Mouse (Mus musculus) embryonic facial prominence, embryonic 13.5 days (tissue): ENCODE results near the gene Tdo2. TPM values are rescaled to one million over a fixed set of nuclear protein-coding genes. Genes with fewer than 3 reads are reported as not detected.

Experiments
- ATAC-seq: fragments of 200-750 bp; cut with Nextera tagmentation; 2 replicates; pipeline ENCODE4 v1.8.0; 2017; ENCODE audit warnings: low read depth; ENCODE audit not compliant: insufficient number of reproducible peaks, insufficient read depth, low FRiP score, low TSS enrichment
- H3K27ac ChIP-seq: fragments of 300-500 bp; sonication (generic); 2 replicates; pipeline ENCODE4 v1.5.1; 2015; ENCODE audit warnings: moderate library complexity, mild to moderate bottlenecking, inconsistent platforms
- H3K27me3 ChIP-seq: fragments of 300-500 bp; sonication (generic); 2 replicates; pipeline ENCODE4 v1.6.1; 2015; ENCODE audit warnings: mild to moderate bottlenecking, inconsistent platforms
- H3K36me3 ChIP-seq: fragments of 300-500 bp; sonication (generic); 2 replicates; pipeline ENCODE4 v1.6.1; 2015; ENCODE audit warnings: mild to moderate bottlenecking, inconsistent platforms
- H3K4me1 ChIP-seq: fragments of 300-500 bp; sonication (generic); 2 replicates; pipeline ENCODE4 v1.6.1; 2015; ENCODE audit warnings: inconsistent platforms
- H3K4me2 ChIP-seq: fragments of 300-500 bp; sonication (generic); 2 replicates; pipeline ENCODE4 v1.6.1; 2015; ENCODE audit warnings: moderate library complexity, mild to moderate bottlenecking, inconsistent platforms
- H3K4me3 ChIP-seq: fragments of 300-500 bp; sonication (generic); 2 replicates; pipeline ENCODE4 v1.5.1; 2015; ENCODE audit warnings: mild to moderate bottlenecking, inconsistent platforms
- H3K9ac ChIP-seq: fragments of 300-500 bp; sonication (generic); 2 replicates; pipeline ENCODE4 v1.6.1; 2015; ENCODE audit warnings: mild to moderate bottlenecking, inconsistent platforms
- H3K9me3 ChIP-seq: fragments of 300-500 bp; sonication (generic); 2 replicates; pipeline ENCODE4 v1.6.1; 2016; ENCODE audit warnings: inconsistent platforms
- WGBS: fragments of 180-500 bp; shearing (Covaris S2); methylation state at CpG from one replicate; pipeline ENCODE4 v1.1.7; 2015; ENCODE audit warnings: mixed read lengths; 5-methylcytosine and 5-hydroxymethylcytosine counted together
- polyA plus RNA-seq: library from polyadenylated mRNA; unstranded; fragments of >200 nt; fragmentation: Nextera tagmentation; extraction: Ambion mirVana; gene quantifications from 2 replicates; pipeline ENCODE4 v1.2.1, GENCODE M21; 2015

Gene Tdo2
- polyA plus RNA-seq, 1 experiment from 2014 or later: not detected

GRCm38 (mm10) chr3:81917354-81917935 lies 58.6 kb downstream of the Tdo2 start:
- Histone ChIP-seq H3K4me2 (no peak overlapping the region), H3K36me3 (no peaks in the 10 kb centered on the region), H3K4me1 (no peaks in the 10 kb centered on the region), H3K4me3 (no peak overlapping the region), H3K27me3 (no peaks in the 10 kb centered on the region), H3K9me3 (no peaks in the 10 kb centered on the region), H3K27ac (no peak overlapping the region), H3K9ac (no peak overlapping the region)
- WGBS: 87% methylated on average over 3 of the region's 3 CpGs
- ATAC-seq: no peak

GRCm38 (mm10) chr3:81916030-81916686 lies 59.8 kb downstream of the Tdo2 start:
- no peaks in the 10 kb centered on the region for H3K4me1 ChIP-seq
- H3K4me3 ChIP-seq: no peak overlapping the region
- ATAC-seq: no peak
- H3K36me3 ChIP-seq: no peaks in the 10 kb centered on the region
- H3K27ac ChIP-seq: no peak overlapping the region
- no peaks in the 10 kb centered on the region for H3K27me3 ChIP-seq
- 71% methylated on average over 5 of the region's 5 CpGs for WGBS
- no peak overlapping the region for H3K9ac ChIP-seq
- H3K4me2 ChIP-seq: no peak overlapping the region
- no peaks in the 10 kb centered on the region for H3K9me3 ChIP-seq

GRCm38 (mm10) chr3:81910286-81911036 lies 65.5 kb downstream of the Tdo2 start:
- no peak for ATAC-seq
- Histone ChIP-seq H3K36me3 (no peaks in the 10 kb centered on the region), H3K4me2 (no peak overlapping the region), H3K27me3 (no peaks in the 10 kb centered on the region), H3K4me1 (no peaks in the 10 kb centered on the region), H3K27ac (no peak overlapping the region), H3K9me3 (no peaks in the 10 kb centered on the region), H3K9ac (no peak overlapping the region), H3K4me3 (no peak overlapping the region)
- WGBS: 70% methylated on average over 6 of the region's 6 CpGs

Other genes with a start within 250 kb of the Tdo2 start
- 11.2 and 11.8 TPM in 2 replicates for gene Ctso, start 43.6 kb downstream of the Tdo2 start, polyA plus RNA-seq
- gene Asic5, start 6.1 kb upstream of the Tdo2 start, polyA plus RNA-seq: not detected in 2 replicates
- gene Gucy1b1, start 98.5 kb upstream of the Tdo2 start, polyA plus RNA-seq: 5.1 and 6.8 TPM in 2 replicates
- gene Gucy1a1, start 169.6 kb upstream of the Tdo2 start, polyA plus RNA-seq: 5.7 and 6.7 TPM in 2 replicates